Mouse (Mus musculus): ENCODE data around the gene Angptl1. TPM values are rescaled to one million over a fixed set of nuclear protein-coding genes. Genes with fewer than 3 reads are reported as not detected.

The Angptl1 gene
- polyA plus RNA-seq, 1 experiment from 2014 or later, result 1.5 TPM

GRCm38 (mm10) chr1:156891561-156891960, 53.2 kb downstream of the Angptl1 start:
- H3K36me3 ChIP-seq (ENCODE audit: control insufficient read depth, insufficient read depth, low read length), result peaks cover 10% of the 10 kb centered on the region; the same call in 1 of the 2 replicates

GRCm38 (mm10) chr1:156901689-156902088, 63.3 kb downstream of the Angptl1 start:
- no peak overlapping the region for H3K27ac ChIP-seq (ENCODE audit: low read depth, low read length)
- H3K36me3 ChIP-seq (ENCODE audit: control insufficient read depth, insufficient read depth, low read length), result peaks cover 8% of the 10 kb centered on the region; the same call in 1 of the 2 replicates
- no peaks in the 10 kb centered on the region for H3K4me1 ChIP-seq (ENCODE audit: control insufficient read depth, insufficient read depth, low read length)
- ATAC-seq (ENCODE audit: low FRiP score, low TSS enrichment), result no peak
- WGBS, result 89% methylated on average over 6 of the region's 6 CpGs
- H3K4me3 ChIP-seq (ENCODE audit: low read length), result no peak overlapping the region
- no peaks in the 10 kb centered on the region for H3K27me3 ChIP-seq (ENCODE audit: control insufficient read depth, insufficient read depth, low read length)
- H3K4me2 ChIP-seq (replicated peaks; ENCODE audit: low read depth, low read length), result no peak overlapping the region
- H3K9ac ChIP-seq (ENCODE audit: low read depth, low read length), result no peak overlapping the region
- no peaks in the 10 kb centered on the region for H3K9me3 ChIP-seq (ENCODE audit: control insufficient read depth, low read length)

More at GRCm38 (mm10) chr1:156891561-156891960, 53.2 kb downstream of the Angptl1 start:
- Histone ChIP-seq H3K27ac (ENCODE audit: low read depth, low read length) (no peak overlapping the region), H3K9ac (ENCODE audit: low read depth, low read length) (no peak overlapping the region), H3K27me3 (ENCODE audit: control insufficient read depth, insufficient read depth, low read length) (no peaks in the 10 kb centered on the region), H3K9me3 (ENCODE audit: control insufficient read depth, low read length) (no peaks in the 10 kb centered on the region), H3K4me3 (ENCODE audit: low read length) (no peak overlapping the region), H3K4me1 (ENCODE audit: control insufficient read depth, insufficient read depth, low read length) (no peaks in the 10 kb centered on the region), H3K4me2 (replicated peaks; ENCODE audit: low read depth, low read length) (no peak overlapping the region)
- WGBS, result 93% methylated on average over 4 of the region's 4 CpGs
- ATAC-seq (ENCODE audit: low FRiP score, low TSS enrichment), result no peak

GRCm38 (mm10) chr1:156903899-156904298, 65.5 kb downstream of the Angptl1 start:
- Histone ChIP-seq H3K27ac (ENCODE audit: low read depth, low read length) (no peak overlapping the region), H3K36me3 (ENCODE audit: control insufficient read depth, insufficient read depth, low read length) (peaks cover 8% of the 10 kb centered on the region; the same call in 1 of the 2 replicates), H3K27me3 (ENCODE audit: control insufficient read depth, insufficient read depth, low read length) (no peaks in the 10 kb centered on the region), H3K4me2 (replicated peaks; ENCODE audit: low read depth, low read length) (no peak overlapping the region), H3K9me3 (ENCODE audit: control insufficient read depth, low read length) (no peaks in the 10 kb centered on the region), H3K9ac (ENCODE audit: low read depth, low read length) (no peak overlapping the region), H3K4me1 (ENCODE audit: control insufficient read depth, insufficient read depth, low read length) (no peaks in the 10 kb centered on the region), H3K4me3 (ENCODE audit: low read length) (no peak overlapping the region)
- ATAC-seq (ENCODE audit: low FRiP score, low TSS enrichment), result no peak
- WGBS, result 95% methylated on average over 3 of the region's 3 CpGs

- Histone ChIP-seq H3K9me3 (ENCODE audit: control insufficient read depth, low read length) (no peaks in the 10 kb centered on the region), H3K27me3 (ENCODE audit: control insufficient read depth, insufficient read depth, low read length) (no peaks in the 10 kb centered on the region), H3K4me1 (ENCODE audit: control insufficient read depth, insufficient read depth, low read length) (no peaks in the 10 kb centered on the region), H3K9ac (ENCODE audit: low read depth, low read length) (no peak overlapping the region), H3K27ac (ENCODE audit: low read depth, low read length) (no peak overlapping the region), H3K4me2 (replicated peaks; ENCODE audit: low read depth, low read length) (no peak overlapping the region), H3K36me3 (ENCODE audit: control insufficient read depth, insufficient read depth, low read length) (0 out of 2 replicates have a peak, but pooled peaks cover 3% of the 10 kb centered on the region), H3K4me3 (ENCODE audit: low read length) (no peak overlapping the region)
- 88% methylated on average over 2 of the region's 2 CpGs for WGBS
- ATAC-seq (ENCODE audit: low FRiP score, low TSS enrichment), result no peak
Observed at GRCm38 (mm10) chr1:156905660-156906059, 67.3 kb downstream of the Angptl1 start.

- H3K36me3 ChIP-seq (ENCODE audit: control insufficient read depth, insufficient read depth, low read length), result 0 out of 2 replicates have a peak, but pooled peaks cover 3% of the 10 kb centered on the region
- no peaks in the 10 kb centered on the region for H3K9me3 ChIP-seq (ENCODE audit: control insufficient read depth, low read length)
- H3K27ac ChIP-seq (ENCODE audit: low read depth, low read length), result no peak overlapping the region
- 88% methylated on average over 4 of the region's 4 CpGs for WGBS
- no peak for ATAC-seq (ENCODE audit: low FRiP score, low TSS enrichment)
- H3K4me2 ChIP-seq (replicated peaks; ENCODE audit: low read depth, low read length), result no peak overlapping the region
- no peaks in the 10 kb centered on the region for H3K4me1 ChIP-seq (ENCODE audit: control insufficient read depth, insufficient read depth, low read length)
- H3K9ac ChIP-seq (ENCODE audit: low read depth, low read length), result no peak overlapping the region
- H3K27me3 ChIP-seq (ENCODE audit: control insufficient read depth, insufficient read depth, low read length), result no peaks in the 10 kb centered on the region
- no peak overlapping the region for H3K4me3 ChIP-seq (ENCODE audit: low read length)
Observed at GRCm38 (mm10) chr1:156909265-156909664, 70.9 kb downstream of the Angptl1 start.

- Histone ChIP-seq H3K9me3 (ENCODE audit: control insufficient read depth, low read length) (no peaks in the 10 kb centered on the region), H3K36me3 (ENCODE audit: control insufficient read depth, insufficient read depth, low read length) (0 out of 2 replicates have a peak, but pooled peaks cover 3% of the 10 kb centered on the region), H3K27ac (ENCODE audit: low read depth, low read length) (no peak overlapping the region), H3K4me3 (ENCODE audit: low read length) (no peak overlapping the region), H3K9ac (ENCODE audit: low read depth, low read length) (no peak overlapping the region), H3K4me2 (replicated peaks; ENCODE audit: low read depth, low read length) (no peak overlapping the region), H3K4me1 (ENCODE audit: control insufficient read depth, insufficient read depth, low read length) (no peaks in the 10 kb centered on the region), H3K27me3 (ENCODE audit: control insufficient read depth, insufficient read depth, low read length) (no peaks in the 10 kb centered on the region)
- ATAC-seq (ENCODE audit: low FRiP score, low TSS enrichment), result no peak
Observed at GRCm38 (mm10) chr1:156909866-156910265, 71.5 kb downstream of the Angptl1 start.

Other genes starting within 250 kb of the Angptl1 start
- gene Tor3a, start 164.2 kb upstream of the Angptl1 start, polyA plus RNA-seq (2014; fragmentation: Nextera tagmentation; extraction: Ambion mirVana), result 15.5 and 21.1 TPM in 2 replicates
- 24.3 and 37.3 TPM in 2 replicates for gene Fam20b, start 119.5 kb upstream of the Angptl1 start, polyA plus RNA-seq (2014; fragmentation: Nextera tagmentation; extraction: Ambion mirVana)
- gene Ralgps2, start 101.1 kb downstream of the Angptl1 start, polyA plus RNA-seq (2014; fragmentation: Nextera tagmentation; extraction: Ambion mirVana), result 62.3 and 80.8 TPM in 2 replicates